Mouse (Mus musculus): ENCODE results near the gene Acoxl.

DNA sequence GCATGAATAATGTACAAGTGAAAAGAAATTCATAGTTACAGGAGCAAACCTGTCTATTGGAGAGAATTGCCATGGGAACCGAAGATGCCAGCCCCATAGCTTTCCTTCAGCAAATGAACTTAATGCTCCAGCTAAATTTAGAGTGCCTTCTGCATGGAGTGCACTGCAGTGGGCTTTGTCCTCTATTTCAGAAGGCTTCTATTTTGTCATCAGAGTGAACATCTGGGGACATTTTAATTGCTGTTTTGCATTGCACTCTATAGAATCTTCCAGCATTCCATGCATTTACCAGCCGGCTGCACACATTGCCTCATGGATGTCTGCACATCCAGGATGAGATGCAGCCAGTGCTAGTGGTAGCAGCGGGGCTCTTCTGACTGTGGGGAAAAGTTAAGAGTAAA is 94.9 kb downstream of the Acoxl start:
- TF ChIP-seq CTCF (IDR thresholded peaks at IDR 0.05) (no peak), POLR2A (IDR thresholded peaks at IDR 0.05; ENCODE audit: insufficient read depth, low read depth, low read length) (no peak), EP300 (IDR thresholded peaks at IDR 0.05; ENCODE audit: insufficient read depth, low read depth, low read length) (no peak)

All from heart, adult 2 months (tissue).